Mouse (Mus musculus): Measurements from ENCODE around the gene BC048507. TPM values are rescaled to one million over a fixed set of nuclear protein-coding genes. Genes with fewer than 3 reads are reported as not detected.
"Not testable (repeated sequence)": the region's sequence is repeated elsewhere in the genome, so short reads cannot be mapped to it uniquely, and the experiment has no call there.

The BC048507 gene
- not detected for polyA plus RNA-seq (2012; fragmentation: generic; extraction: Trizol)
- long read RNA-seq, experiment 1 = 0 reads
- long read RNA-seq, experiment 2 = 0 reads

GRCm38 (mm10) chr13:67863026-67863425 lies at the start of gene BC048507:
Gene BC048507 (plus strand): TSS chr13:67863326.
- Histone ChIP-seq H3K79me2 (ENCODE audit: control insufficient read depth, insufficient read depth) (no peaks in the 10 kb centered on the region), H3K36me3 (ENCODE audit: control insufficient read depth, insufficient read depth) (no peaks in the 10 kb centered on the region), H3K79me3 (ENCODE audit: low read depth) (no peaks in the 10 kb centered on the region), H3K27me3 (ENCODE audit: control insufficient read depth, insufficient read depth, insufficient read length) (no peaks in the 10 kb centered on the region), H3K4me3 (ENCODE audit: insufficient read depth, poor library complexity, severe bottlenecking) (no peak within 1 kb of the TSS), H3ac (ENCODE audit: control insufficient read depth, insufficient read length, low read depth) (no peak within 1 kb of the TSS)
- TF ChIP-seq FOSL1 (IDR thresholded peaks at IDR 0.05; ENCODE audit: insufficient read depth, low read length, poor library complexity, severe bottlenecking) = no peak
- no peak for TF ChIP-seq USF1 (IDR thresholded peaks at IDR 0.05; ENCODE audit: low read depth)
- no peak for TF ChIP-seq CEBPB (IDR thresholded peaks at IDR 0.05; ENCODE audit: low read depth)
- no peak for TF ChIP-seq CTCF (IDR thresholded peaks at IDR 0.05; ENCODE audit: control insufficient read depth, insufficient read depth, insufficient read length)
- no peak for TF ChIP-seq MYOG (IDR thresholded peaks at IDR 0.05; ENCODE audit: control insufficient read depth, extremely low read depth, insufficient read length)
- TF ChIP-seq MYOD1 (IDR thresholded peaks at IDR 0.05; ENCODE audit: control insufficient read depth, insufficient read length, low read depth) = no peak
- no peak for TF ChIP-seq MAX (IDR thresholded peaks at IDR 0.05)

- H3ac ChIP-seq (ENCODE audit: control insufficient read depth, insufficient read length, low read depth) = no peak within 1 kb of the TSS
Measured at GRCm38 (mm10) chr13:67813710-67814660, 49.1 kb upstream of the BC048507 start, which contains the start of gene Zfp273. Gene Zfp273 (plus strand): TSS chr13:67813740.

GRCm38 (mm10) chr13:67818636-67819035 lies 44.5 kb upstream of the BC048507 start:
- no peaks in the 10 kb centered on the region for H3K36me3 ChIP-seq (ENCODE audit: control insufficient read depth, insufficient read depth)
- H3K27me3 ChIP-seq (ENCODE audit: control insufficient read depth, insufficient read depth, insufficient read length) = no peaks in the 10 kb centered on the region
- H3K79me2 ChIP-seq (ENCODE audit: control insufficient read depth, insufficient read depth) = no peaks in the 10 kb centered on the region
- no peak overlapping the region for H3ac ChIP-seq (ENCODE audit: control insufficient read depth, insufficient read length, low read depth)
- H3K79me3 ChIP-seq (ENCODE audit: low read depth) = no peaks in the 10 kb centered on the region
- TF ChIP-seq CTCF (IDR thresholded peaks at IDR 0.05; ENCODE audit: control insufficient read depth, insufficient read depth, insufficient read length) (no peak), MAX (IDR thresholded peaks at IDR 0.05) (no peak), FOSL1 (IDR thresholded peaks at IDR 0.05; ENCODE audit: insufficient read depth, low read length, poor library complexity, severe bottlenecking) (no peak), CEBPB (IDR thresholded peaks at IDR 0.05; ENCODE audit: low read depth) (no peak), MYOD1 (IDR thresholded peaks at IDR 0.05; ENCODE audit: control insufficient read depth, insufficient read length, low read depth) (no peak), MYOG (IDR thresholded peaks at IDR 0.05; ENCODE audit: control insufficient read depth, extremely low read depth, insufficient read length) (no peak), USF1 (IDR thresholded peaks at IDR 0.05; ENCODE audit: low read depth) (no peak)
- no peak overlapping the region for H3K4me3 ChIP-seq (ENCODE audit: insufficient read depth, poor library complexity, severe bottlenecking)

More at GRCm38 (mm10) chr13:67813710-67814660, 49.1 kb upstream of the BC048507 start, which contains the start of gene Zfp273:
- H3K79me2 ChIP-seq (ENCODE audit: control insufficient read depth, insufficient read depth) = no peaks in the 10 kb centered on the region
- H3K36me3 ChIP-seq (ENCODE audit: control insufficient read depth, insufficient read depth) = no peaks in the 10 kb centered on the region
- no peaks in the 10 kb centered on the region for H3K27me3 ChIP-seq (ENCODE audit: control insufficient read depth, insufficient read depth, insufficient read length)
- peak within 1 kb of the TSS; percentile 22 for H3K4me3 ChIP-seq (ENCODE audit: insufficient read depth, poor library complexity, severe bottlenecking)
- TF ChIP-seq MAX (IDR thresholded peaks at IDR 0.05) (no peak), MYOG (IDR thresholded peaks at IDR 0.05; ENCODE audit: control insufficient read depth, extremely low read depth, insufficient read length) (no peak), MYOD1 (IDR thresholded peaks at IDR 0.05; ENCODE audit: control insufficient read depth, insufficient read length, low read depth) (no peak), USF1 (IDR thresholded peaks at IDR 0.05; ENCODE audit: low read depth) (no peak), CTCF (IDR thresholded peaks at IDR 0.05; ENCODE audit: control insufficient read depth, insufficient read depth, insufficient read length) (no peak)
- H3K79me3 ChIP-seq (ENCODE audit: low read depth) = no peaks in the 10 kb centered on the region

GRCm38 (mm10) chr13:67830911-67831336 lies 32.2 kb upstream of the BC048507 start, which contains the start of gene Gm10037:
Gene Gm10037 (plus strand): TSS chr13:67831106.
- no peaks in the 10 kb centered on the region for H3K27me3 ChIP-seq (ENCODE audit: control insufficient read depth, insufficient read depth, insufficient read length)
- no peak within 1 kb of the TSS for H3ac ChIP-seq (ENCODE audit: control insufficient read depth, insufficient read length, low read depth)
- H3K4me3 ChIP-seq (ENCODE audit: insufficient read depth, poor library complexity, severe bottlenecking) = no peak within 1 kb of the TSS
- H3K79me3 ChIP-seq (ENCODE audit: low read depth) = no peaks in the 10 kb centered on the region
- TF ChIP-seq CEBPB (IDR thresholded peaks at IDR 0.05; ENCODE audit: low read depth) = no peak
- no peak for TF ChIP-seq CTCF (IDR thresholded peaks at IDR 0.05; ENCODE audit: control insufficient read depth, insufficient read depth, insufficient read length)
- no peak for TF ChIP-seq MYOD1 (IDR thresholded peaks at IDR 0.05; ENCODE audit: control insufficient read depth, insufficient read length, low read depth)
- no peak for TF ChIP-seq MAX (IDR thresholded peaks at IDR 0.05)
- TF ChIP-seq FOSL1 (IDR thresholded peaks at IDR 0.05; ENCODE audit: insufficient read depth, low read length, poor library complexity, severe bottlenecking) = no peak
- no peak for TF ChIP-seq USF1 (IDR thresholded peaks at IDR 0.05; ENCODE audit: low read depth)
- no peak for TF ChIP-seq MYOG (IDR thresholded peaks at IDR 0.05; ENCODE audit: control insufficient read depth, extremely low read depth, insufficient read length)
- no peaks in the 10 kb centered on the region for H3K36me3 ChIP-seq (ENCODE audit: control insufficient read depth, insufficient read depth)
- no peaks in the 10 kb centered on the region for H3K79me2 ChIP-seq (ENCODE audit: control insufficient read depth, insufficient read depth)

GRCm38 (mm10) chr13:67833137-67833536 lies 30.0 kb upstream of the BC048507 start:
- H3ac ChIP-seq (ENCODE audit: control insufficient read depth, insufficient read length, low read depth); H3K27me3 ChIP-seq (ENCODE audit: control insufficient read depth, insufficient read depth, insufficient read length); H3K79me3 ChIP-seq (ENCODE audit: low read depth); H3K36me3 ChIP-seq (ENCODE audit: control insufficient read depth, insufficient read depth); H3K79me2 ChIP-seq (ENCODE audit: control insufficient read depth, insufficient read depth); H3K4me3 ChIP-seq (ENCODE audit: insufficient read depth, poor library complexity, severe bottlenecking): not testable (repeated sequence)
